Mouse (Mus musculus): Measurements from ENCODE around the gene Zc3h14. TPM values are rescaled to one million over a fixed set of nuclear protein-coding genes. Genes with fewer than 3 reads are reported as not detected.

Gene Zc3h14
- polyA plus RNA-seq, 1 experiment = 35.9 TPM

- Histone ChIP-seq H3K4me2 (ENCODE audit: low read depth) (no peak overlapping the region), H3K27me3 (ENCODE audit: control insufficient read depth, insufficient read depth, insufficient read length) (no peaks in the 10 kb centered on the region), H3K4me3 (no peak overlapping the region), H3K79me2 (ENCODE audit: control insufficient read depth, insufficient read depth) (no peaks in the 10 kb centered on the region), H3K36me3 (ENCODE audit: control insufficient read depth, insufficient read depth) (no peaks in the 10 kb centered on the region), H3ac (ENCODE audit: control insufficient read depth, insufficient read length) (no peak overlapping the region)
- TF ChIP-seq E2F4 (IDR thresholded peaks at IDR 0.05; ENCODE audit: insufficient read depth) = no peak
- TF ChIP-seq POLR2AphosphoS2 (IDR thresholded peaks at IDR 0.05; ENCODE audit: insufficient read length, low read depth) = no peak
- no peak for TF ChIP-seq MYOG (IDR thresholded peaks at IDR 0.05; ENCODE audit: control insufficient read depth in 1 of 3, insufficient read depth in 1 of 3, insufficient read length in 2 of 3, low read depth in 2 of 3)
- TF ChIP-seq REST (IDR thresholded peaks at IDR 0.05; ENCODE audit: insufficient read depth, insufficient read length) = no peak
- no peak for TF ChIP-seq CEBPB (IDR thresholded peaks at IDR 0.05; ENCODE audit: insufficient read depth, poor library complexity, severe bottlenecking)
- no peak for TF ChIP-seq SRF (IDR thresholded peaks at IDR 0.05; ENCODE audit: control insufficient read depth, insufficient read length, low read depth)
- no peak for TF ChIP-seq TCF3 (IDR thresholded peaks at IDR 0.05; ENCODE audit: insufficient read length, low read depth)
Measured at GRCm38 (mm10) chr12:98820781-98821180, 74.0 kb downstream of the Zc3h14 start.

GRCm38 (mm10) chr12:98831122-98831521, 84.4 kb downstream of the Zc3h14 start:
- H3K27me3 ChIP-seq (ENCODE audit: control insufficient read depth, insufficient read depth, insufficient read length) = no peaks in the 10 kb centered on the region
- no peak overlapping the region for H3K4me3 ChIP-seq
- no peaks in the 10 kb centered on the region for H3K79me2 ChIP-seq (ENCODE audit: control insufficient read depth, insufficient read depth)
- no peak overlapping the region for H3ac ChIP-seq (ENCODE audit: control insufficient read depth, insufficient read length)
- no peaks in the 10 kb centered on the region for H3K36me3 ChIP-seq (ENCODE audit: control insufficient read depth, insufficient read depth)
- no peak for TF ChIP-seq USF1 (IDR thresholded peaks at IDR 0.05; ENCODE audit: low read depth)
- TF ChIP-seq CEBPB (IDR thresholded peaks at IDR 0.05; ENCODE audit: insufficient read depth, poor library complexity, severe bottlenecking) = no peak
- no peak for TF ChIP-seq MYOG (IDR thresholded peaks at IDR 0.05; ENCODE audit: control insufficient read depth in 1 of 3, insufficient read depth in 1 of 3, insufficient read length in 2 of 3, low read depth in 2 of 3)
- no peak for TF ChIP-seq POLR2AphosphoS2 (IDR thresholded peaks at IDR 0.05; ENCODE audit: insufficient read length, low read depth)
- no peak for TF ChIP-seq TCF3 (IDR thresholded peaks at IDR 0.05; ENCODE audit: insufficient read length, low read depth)
- TF ChIP-seq POLR2A (IDR thresholded peaks at IDR 0.05; ENCODE audit: insufficient read length, low read depth) = no peak
- TF ChIP-seq MYOD1 (IDR thresholded peaks at IDR 0.05; ENCODE audit: control insufficient read depth in 1 of 3, insufficient read length in 2 of 3, low read depth in 2 of 3) = no peak
- no peak for TF ChIP-seq MAX (IDR thresholded peaks at IDR 0.05; ENCODE audit: low read depth)
- no peak for TF ChIP-seq E2F4 (IDR thresholded peaks at IDR 0.05; ENCODE audit: insufficient read depth)
- H3K4me2 ChIP-seq (ENCODE audit: low read depth) = no peak overlapping the region

GRCm38 (mm10) chr12:98832929-98833598, 86.3 kb downstream of the Zc3h14 start:
- H3K27me3 ChIP-seq (ENCODE audit: control insufficient read depth, insufficient read depth, insufficient read length) = no peaks in the 10 kb centered on the region
- no peaks in the 10 kb centered on the region for H3K36me3 ChIP-seq (ENCODE audit: control insufficient read depth, insufficient read depth)
- no peak overlapping the region for H3K4me3 ChIP-seq
- no peak overlapping the region for H3ac ChIP-seq (ENCODE audit: control insufficient read depth, insufficient read length)
- no peak for TF ChIP-seq POLR2A (IDR thresholded peaks at IDR 0.05; ENCODE audit: insufficient read length, low read depth)
- no peak for TF ChIP-seq MYOG (IDR thresholded peaks at IDR 0.05; ENCODE audit: control insufficient read depth in 1 of 3, insufficient read depth in 1 of 3, insufficient read length in 2 of 3, low read depth in 2 of 3)
- TF ChIP-seq MAX (IDR thresholded peaks at IDR 0.05; ENCODE audit: low read depth) = no peak
- TF ChIP-seq E2F4 (IDR thresholded peaks at IDR 0.05; ENCODE audit: insufficient read depth) = no peak
- TF ChIP-seq SRF (IDR thresholded peaks at IDR 0.05; ENCODE audit: control insufficient read depth, insufficient read length, low read depth) = no peak
- no peak for TF ChIP-seq CEBPB (IDR thresholded peaks at IDR 0.05; ENCODE audit: insufficient read depth, poor library complexity, severe bottlenecking)
- TF ChIP-seq POLR2AphosphoS2 (IDR thresholded peaks at IDR 0.05; ENCODE audit: insufficient read length, low read depth) = no peak
- no peak for TF ChIP-seq TCF12 (IDR thresholded peaks at IDR 0.05; ENCODE audit: insufficient read depth, poor library complexity, severe bottlenecking)
- no peak for TF ChIP-seq USF1 (IDR thresholded peaks at IDR 0.05; ENCODE audit: low read depth)
- TF ChIP-seq MYOD1 (IDR thresholded peaks at IDR 0.05; ENCODE audit: control insufficient read depth in 1 of 3, insufficient read length in 2 of 3, low read depth in 2 of 3) = no peak
- TF ChIP-seq REST (IDR thresholded peaks at IDR 0.05; ENCODE audit: insufficient read depth, insufficient read length) = no peak
- no peak for TF ChIP-seq TCF3 (IDR thresholded peaks at IDR 0.05; ENCODE audit: insufficient read length, low read depth)
- H3K4me2 ChIP-seq (ENCODE audit: low read depth) = no peak overlapping the region
- H3K79me2 ChIP-seq (ENCODE audit: control insufficient read depth, insufficient read depth) = no peaks in the 10 kb centered on the region

GRCm38 (mm10) chr12:98833901-98834300, 87.1 kb downstream of the Zc3h14 start:
- no peak for TF ChIP-seq MYOG (IDR thresholded peaks at IDR 0.05; ENCODE audit: control insufficient read depth in 1 of 3, insufficient read depth in 1 of 3, insufficient read length in 2 of 3, low read depth in 2 of 3)
- no peak for TF ChIP-seq USF1 (IDR thresholded peaks at IDR 0.05; ENCODE audit: low read depth)
- TF ChIP-seq MYOD1 (IDR thresholded peaks at IDR 0.05; ENCODE audit: control insufficient read depth in 1 of 3, insufficient read length in 2 of 3, low read depth in 2 of 3) = no peak
- TF ChIP-seq MAX (IDR thresholded peaks at IDR 0.05; ENCODE audit: low read depth) = no peak
- no peak for TF ChIP-seq TCF3 (IDR thresholded peaks at IDR 0.05; ENCODE audit: insufficient read length, low read depth)
- TF ChIP-seq TCF12 (IDR thresholded peaks at IDR 0.05; ENCODE audit: insufficient read depth, poor library complexity, severe bottlenecking) = no peak
- TF ChIP-seq SRF (IDR thresholded peaks at IDR 0.05; ENCODE audit: control insufficient read depth, insufficient read length, low read depth) = no peak
- no peak for TF ChIP-seq POLR2A (IDR thresholded peaks at IDR 0.05; ENCODE audit: insufficient read length, low read depth)
- TF ChIP-seq E2F4 (IDR thresholded peaks at IDR 0.05; ENCODE audit: insufficient read depth) = no peak
- H3ac ChIP-seq (ENCODE audit: control insufficient read depth, insufficient read length) = no peak overlapping the region
- H3K79me2 ChIP-seq (ENCODE audit: control insufficient read depth, insufficient read depth) = no peaks in the 10 kb centered on the region
- H3K27me3 ChIP-seq (ENCODE audit: control insufficient read depth, insufficient read depth, insufficient read length) = no peaks in the 10 kb centered on the region
- H3K4me2 ChIP-seq (ENCODE audit: low read depth) = no peak overlapping the region
- no peak overlapping the region for H3K4me3 ChIP-seq
- H3K36me3 ChIP-seq (ENCODE audit: control insufficient read depth, insufficient read depth) = no peaks in the 10 kb centered on the region

- no peaks in the 10 kb centered on the region for H3K79me2 ChIP-seq (ENCODE audit: control insufficient read depth, insufficient read depth)
- no peaks in the 10 kb centered on the region for H3K36me3 ChIP-seq (ENCODE audit: control insufficient read depth, insufficient read depth)
- no peak for TF ChIP-seq POLR2AphosphoS2 (IDR thresholded peaks at IDR 0.05; ENCODE audit: insufficient read length, low read depth)
- TF ChIP-seq MYOG (IDR thresholded peaks at IDR 0.05; ENCODE audit: control insufficient read depth in 1 of 3, insufficient read depth in 1 of 3, insufficient read length in 2 of 3, low read depth in 2 of 3) = no peak
- TF ChIP-seq MAX (IDR thresholded peaks at IDR 0.05; ENCODE audit: low read depth) = no peak
- no peak for TF ChIP-seq USF1 (IDR thresholded peaks at IDR 0.05; ENCODE audit: low read depth)
- no peak for TF ChIP-seq POLR2A (IDR thresholded peaks at IDR 0.05; ENCODE audit: insufficient read length, low read depth)
- TF ChIP-seq TCF12 (IDR thresholded peaks at IDR 0.05; ENCODE audit: insufficient read depth, poor library complexity, severe bottlenecking) = no peak
- no peak for TF ChIP-seq SRF (IDR thresholded peaks at IDR 0.05; ENCODE audit: control insufficient read depth, insufficient read length, low read depth)
- no peak for TF ChIP-seq CEBPB (IDR thresholded peaks at IDR 0.05; ENCODE audit: insufficient read depth, poor library complexity, severe bottlenecking)
- no peaks in the 10 kb centered on the region for H3K27me3 ChIP-seq (ENCODE audit: control insufficient read depth, insufficient read depth, insufficient read length)
- no peak overlapping the region for H3ac ChIP-seq (ENCODE audit: control insufficient read depth, insufficient read length)
- no peak overlapping the region for H3K4me3 ChIP-seq
- H3K4me2 ChIP-seq (ENCODE audit: low read depth) = no peak overlapping the region
Measured at GRCm38 (mm10) chr12:98834879-98835278, 88.1 kb downstream of the Zc3h14 start.

Measured in myocyte (in vitro differentiated cells).